Mouse (Mus musculus) lung, embryonic 16.5 days (tissue): ENCODE results near the gene Bace1. TPM values are rescaled to one million over a fixed set of nuclear protein-coding genes. Genes with fewer than 3 reads are reported as not detected.
A peak's percentile ranks its signal among the peaks of the same experiment; 100 is the strongest.
"Not testable (repeated sequence)": the region's sequence is repeated elsewhere in the genome, so short reads cannot be mapped to it uniquely, and the experiment has no call there.

Experiments
- ATAC-seq: fragments of 200-750 bp; cut with Nextera tagmentation; 2 replicates; pipeline ENCODE4 v1.8.0; 2017; ENCODE audit warnings: low read depth, mild to moderate bottlenecking, moderate library complexity
- H3K27ac ChIP-seq: fragments of 300-500 bp; sonication (generic); 2 replicates; pipeline ENCODE4 v1.5.1; 2014; ENCODE audit warnings: mild to moderate bottlenecking, control low read depth, low read length
- H3K27me3 ChIP-seq: fragments of 300-500 bp; sonication (generic); 2 replicates; pipeline ENCODE4 v1.6.1; 2014; ENCODE audit warnings: low read depth, low read length, mixed read lengths; ENCODE audit not compliant: control insufficient read depth, insufficient read depth
- H3K36me3 ChIP-seq: fragments of 300-500 bp; sonication (generic); 2 replicates; pipeline ENCODE4 v1.6.1; 2014; ENCODE audit warnings: low read length; ENCODE audit not compliant: control insufficient read depth, insufficient read depth
- H3K4me1 ChIP-seq: fragments of 300-500 bp; sonication (generic); replicated peaks from 2 replicates; pipeline ENCODE4 v1.6.1; 2014; ENCODE audit warnings: low read length, mixed read lengths; ENCODE audit not compliant: control insufficient read depth, insufficient read depth
- H3K4me2 ChIP-seq: fragments of 300-500 bp; sonication (generic); 2 replicates; pipeline ENCODE4 v1.6.1; 2014; ENCODE audit warnings: low read depth, low read length, control low read depth
- H3K4me3 ChIP-seq: fragments of 300-500 bp; sonication (generic); 2 replicates; pipeline ENCODE4 v1.5.1; 2014; ENCODE audit warnings: mild to moderate bottlenecking, low read length, control low read depth
- H3K9ac ChIP-seq: fragments of 300-500 bp; sonication (generic); 2 replicates; pipeline ENCODE4 v1.6.1; 2014; ENCODE audit warnings: low read length, control low read depth
- H3K9me3 ChIP-seq: fragments of 300-500 bp; sonication (generic); 2 replicates; pipeline ENCODE4 v1.6.1; 2016; ENCODE audit warnings: low read length; ENCODE audit not compliant: control insufficient read depth
- WGBS: fragments of 180-500 bp; shearing (Covaris S2); extraction: QIAGEN DNeasy Blood & Tissue Kit; methylation state at CpG from one replicate; pipeline ENCODE4 v1.1.7; 2014; 5-methylcytosine and 5-hydroxymethylcytosine counted together
- polyA plus RNA-seq: library from polyadenylated mRNA; unstranded; fragments of >200 nt; fragmentation: Nextera tagmentation; extraction: Ambion mirVana; gene quantifications from 2 replicates; pipeline ENCODE4 v1.2.1, GENCODE M21; 2015

Gene Bace1
- polyA plus RNA-seq, 1 experiment from 2014 or later, result 23.8 TPM

DNA sequence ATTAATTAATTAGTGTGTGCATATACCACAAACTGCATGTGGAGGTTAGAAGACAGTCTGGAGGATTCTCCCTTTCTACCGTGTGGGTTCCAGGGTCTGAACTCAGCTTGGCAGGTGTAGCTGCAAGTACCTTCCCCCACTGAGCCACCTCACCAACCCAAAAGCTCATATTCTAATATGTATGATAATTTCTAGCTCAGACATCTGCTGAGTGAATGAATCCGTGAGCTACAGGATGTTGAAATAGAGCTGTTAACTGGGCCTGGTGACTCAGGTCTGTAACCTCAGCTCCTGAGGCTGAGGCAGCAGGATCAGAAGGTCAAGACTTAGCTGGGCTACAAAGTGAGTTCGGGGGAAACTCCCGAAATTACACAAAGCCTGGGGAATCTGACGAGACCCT, 4.6 kb downstream of the Bace1 start:
- Histone ChIP-seq H3K4me1 (peaks cover 20% of the 10 kb centered on the region), H3K27ac (no peak overlapping the region), H3K4me2 (no peak overlapping the region), H3K36me3 (no peaks in the 10 kb centered on the region), H3K9ac (no peak overlapping the region), H3K27me3 (no peaks in the 10 kb centered on the region), H3K9me3 (no peaks in the 10 kb centered on the region), H3K4me3 (no peak overlapping the region)
- no peak for ATAC-seq
- 70% methylated on average over 5 of the region's 5 CpGs for WGBS

DNA sequence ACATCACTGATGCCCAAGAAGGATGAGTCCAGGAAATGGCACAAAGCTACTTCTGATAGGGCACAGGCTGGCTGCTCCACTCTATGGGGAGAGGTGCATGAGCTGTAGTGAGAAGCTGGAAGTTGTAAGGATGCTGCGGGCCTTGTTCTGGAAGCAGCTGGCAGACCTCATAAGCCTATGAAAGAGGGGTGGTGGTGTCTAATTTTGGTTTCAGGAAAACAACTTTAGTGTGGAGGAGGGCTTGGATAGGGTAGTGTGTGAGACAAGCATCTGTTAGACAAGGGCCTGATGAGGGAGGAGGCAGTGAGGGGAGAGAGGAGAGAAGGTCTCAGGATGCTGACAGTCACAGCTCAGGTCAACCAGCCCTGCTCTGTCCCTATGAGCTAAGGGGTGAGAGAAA, 5.4 kb downstream of the Bace1 start:
- no peaks in the 10 kb centered on the region for H3K36me3 ChIP-seq
- H3K27me3 ChIP-seq, result no peaks in the 10 kb centered on the region
- H3K4me2 ChIP-seq, result no peak overlapping the region
- 77% methylated on average over 1 of the region's 1 CpGs for WGBS
- no peak for ATAC-seq
- no peak overlapping the region for H3K27ac ChIP-seq
- peaks cover 24% of the 10 kb centered on the region for H3K4me1 ChIP-seq
- no peak overlapping the region for H3K4me3 ChIP-seq
- H3K9me3 ChIP-seq, result no peaks in the 10 kb centered on the region
- no peak overlapping the region for H3K9ac ChIP-seq

DNA sequence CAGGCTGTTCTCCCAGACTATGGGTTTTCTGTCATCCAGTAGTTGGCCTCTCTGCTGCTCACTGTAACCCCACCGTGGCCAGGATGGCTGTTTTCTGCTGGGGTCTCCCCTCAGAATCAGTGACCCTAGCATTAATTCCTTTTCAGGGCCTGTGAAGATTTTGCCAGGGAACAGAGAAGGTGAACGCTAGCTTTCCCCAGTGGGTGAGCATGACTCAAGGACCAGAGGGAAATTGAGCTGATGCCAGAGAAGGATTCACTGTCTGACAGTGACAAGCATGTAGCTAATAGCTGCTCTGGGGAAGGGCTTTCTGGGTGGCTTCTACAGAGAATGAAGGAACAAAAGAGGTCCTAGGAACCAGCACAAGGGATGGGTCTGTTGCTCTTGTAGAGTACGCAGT, 7.2 kb downstream of the Bace1 start:
- Histone ChIP-seq H3K4me1 (peaks cover 18% of the 10 kb centered on the region), H3K4me2 (no peak overlapping the region), H3K9me3 (no peaks in the 10 kb centered on the region), H3K27me3 (no peaks in the 10 kb centered on the region), H3K4me3 (no peak overlapping the region), H3K9ac (no peak overlapping the region), H3K36me3 (no peaks in the 10 kb centered on the region), H3K27ac (no peak overlapping the region)
- ATAC-seq, result no peak
- 90% methylated on average over 3 of the region's 3 CpGs for WGBS

DNA sequence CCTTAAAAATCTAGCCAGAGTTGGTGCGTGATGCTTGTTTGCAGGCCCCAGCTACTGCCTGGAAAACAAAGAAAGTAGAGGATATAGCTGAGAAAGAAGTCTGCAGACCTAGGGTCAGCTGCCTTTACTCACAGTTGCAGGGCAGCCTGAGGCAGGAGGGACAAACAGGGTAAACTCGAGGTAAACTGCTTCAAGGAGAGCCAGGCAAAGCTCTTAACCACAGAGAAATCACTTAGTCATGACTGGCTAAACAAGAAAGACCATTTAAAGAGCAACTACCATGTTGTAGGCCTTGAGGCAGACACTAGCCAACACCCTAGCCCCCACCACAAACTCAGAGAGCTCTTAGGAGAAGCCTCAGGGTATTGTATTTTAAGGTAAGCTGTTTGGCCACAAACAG, 7.8 kb downstream of the Bace1 start:
- not testable (repeated sequence) for ATAC-seq, H3K36me3 ChIP-seq

DNA sequence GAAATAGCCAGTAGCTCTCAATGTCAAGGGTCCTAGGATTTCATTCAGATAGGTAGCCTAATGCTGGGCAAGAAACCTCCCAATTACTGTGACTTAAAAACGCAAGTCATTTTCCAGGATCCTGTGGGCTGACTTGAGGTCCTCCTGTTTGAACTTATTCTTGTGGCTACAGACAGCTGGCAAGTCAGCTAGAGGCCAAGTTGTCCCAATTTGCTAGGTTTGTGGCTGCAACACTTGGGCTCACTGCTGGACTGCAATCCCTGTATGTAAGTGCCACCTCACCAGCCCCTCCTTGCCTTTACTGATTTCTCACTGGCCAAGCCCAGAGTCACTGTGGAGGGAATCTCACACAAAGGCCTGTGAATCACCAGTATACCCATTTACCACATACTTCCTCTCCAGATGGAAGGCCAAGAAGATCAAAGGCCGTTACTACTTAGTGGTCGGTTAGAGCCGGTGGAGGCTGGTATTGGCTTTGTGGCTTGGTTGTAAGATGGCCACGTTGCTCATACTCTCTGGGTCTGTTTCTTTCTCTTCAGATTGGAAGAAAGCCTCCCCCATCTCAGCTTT, 8.6 kb downstream of the Bace1 start:
- Histone ChIP-seq H3K9me3 (no peaks in the 10 kb centered on the region), H3K4me2 (no peak overlapping the region), H3K4me3 (no peak overlapping the region), H3K27me3 (no peaks in the 10 kb centered on the region), H3K9ac (no peak overlapping the region), H3K27ac (no peak overlapping the region), H3K36me3 (no peaks in the 10 kb centered on the region), H3K4me1 (peaks cover 13% of the 10 kb centered on the region)
- ATAC-seq, result no peak
- 76% methylated on average over 5 of the region's 5 CpGs for WGBS

More for the DNA sequence above, 7.8 kb downstream of the Bace1 start:
- peaks cover 15% of the 10 kb centered on the region for H3K4me1 ChIP-seq
- H3K9me3 ChIP-seq, H3K9ac ChIP-seq, H3K27me3 ChIP-seq, H3K4me2 ChIP-seq, H3K4me3 ChIP-seq, H3K27ac ChIP-seq: not testable (repeated sequence)
- 73% methylated on average over 2 of the region's 2 CpGs for WGBS

DNA sequence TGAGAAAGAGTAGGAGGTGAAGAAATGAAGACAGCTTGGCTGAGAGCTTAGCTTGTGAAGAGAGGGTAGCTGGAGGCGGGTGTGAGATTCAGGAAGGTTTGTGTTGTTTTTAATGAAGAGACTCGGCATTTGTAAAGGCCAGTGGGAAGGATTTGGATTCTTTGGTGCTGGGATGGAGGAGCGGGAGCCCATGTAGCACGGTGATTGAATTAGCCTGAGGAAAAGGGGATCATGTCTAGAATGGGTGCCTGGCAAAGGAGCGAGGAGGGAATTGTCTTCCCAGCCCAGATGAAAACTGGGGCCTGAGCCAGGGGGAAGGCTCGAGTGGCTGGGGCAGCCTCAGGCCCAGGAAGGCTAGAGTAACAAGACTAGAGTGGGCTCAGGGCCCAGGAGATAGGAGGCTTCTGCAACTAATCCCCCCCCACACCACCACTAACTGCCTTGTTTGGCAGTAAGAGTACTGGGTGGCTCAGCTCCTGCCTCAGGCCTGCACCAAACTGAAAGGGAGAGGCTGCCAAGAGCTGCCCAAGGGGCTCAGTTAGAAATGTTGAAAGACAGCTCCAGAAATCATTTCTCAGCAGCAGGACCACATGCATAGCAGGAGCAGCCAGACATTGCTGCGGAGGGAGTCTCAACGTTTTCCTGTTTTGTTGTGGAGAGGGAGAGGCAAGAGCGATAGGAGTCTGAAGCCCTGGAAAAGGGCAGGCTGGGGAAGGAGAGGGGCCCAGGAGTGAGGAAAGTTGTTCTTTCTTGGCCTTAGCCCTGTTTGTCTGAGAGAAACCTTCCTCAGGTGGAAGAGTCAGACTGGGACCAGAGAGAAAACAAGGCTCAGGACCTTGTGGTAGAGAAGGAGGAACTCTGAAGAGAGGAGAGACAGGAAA, 11.4 kb downstream of the Bace1 start:
- H3K27me3 ChIP-seq, result no peaks in the 10 kb centered on the region
- H3K9me3 ChIP-seq, result no peaks in the 10 kb centered on the region
- peak overlapping the region; percentile 85 for H3K27ac ChIP-seq
- 51% methylated on average over 9 of the region's 9 CpGs for WGBS
- H3K4me3 ChIP-seq, result no peak overlapping the region
- 0 out of 2 replicates have a peak, but pooled peaks cover 2% of the 10 kb centered on the region for H3K36me3 ChIP-seq
- peak; percentile 90 for ATAC-seq
- no peak overlapping the region for H3K4me2 ChIP-seq
- H3K9ac ChIP-seq, result peak overlapping the region; percentile 39
- peaks cover 13% of the 10 kb centered on the region for H3K4me1 ChIP-seq

DNA sequence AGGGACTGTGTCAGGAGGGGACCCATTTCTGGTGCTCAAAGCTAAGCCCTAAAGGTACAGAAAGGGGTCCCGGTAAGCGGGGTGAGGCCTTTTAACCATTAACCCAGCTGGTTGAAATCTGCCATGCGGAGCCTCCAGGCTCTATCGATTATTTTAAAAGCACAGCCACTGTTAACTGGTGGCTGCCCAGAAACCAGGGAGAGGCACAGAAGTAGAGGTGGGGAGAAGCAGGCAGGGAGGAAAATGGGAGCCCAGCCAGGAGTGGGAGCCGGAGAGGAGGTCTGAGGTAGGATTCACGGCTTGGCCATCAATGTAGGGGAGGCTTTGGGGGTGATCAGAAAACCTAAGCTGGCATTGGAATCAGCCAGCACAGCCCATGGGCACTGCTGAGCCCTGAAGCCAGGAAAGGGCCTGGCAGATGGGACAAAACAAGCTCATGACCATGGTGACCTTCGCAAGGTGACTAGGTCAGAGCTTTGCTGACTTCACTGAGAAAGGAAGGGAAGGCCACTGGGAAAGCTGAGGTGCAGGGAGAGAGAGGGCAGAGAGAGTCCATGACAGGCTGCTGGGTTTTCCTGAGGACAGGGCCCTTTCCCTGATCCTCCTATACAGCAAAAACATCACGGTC, 12.3 kb downstream of the Bace1 start:
- no peak overlapping the region for H3K4me2 ChIP-seq
- peaks cover 13% of the 10 kb centered on the region for H3K4me1 ChIP-seq
- H3K36me3 ChIP-seq, result 0 out of 2 replicates have a peak, but pooled peaks cover 2% of the 10 kb centered on the region
- no peak overlapping the region for H3K4me3 ChIP-seq
- no peak overlapping the region for H3K9ac ChIP-seq
- peak overlapping the region; percentile 85 for H3K27ac ChIP-seq
- no peaks in the 10 kb centered on the region for H3K9me3 ChIP-seq
- 65% methylated on average over 8 of the region's 8 CpGs for whole genome bisulfite sequencing
- H3K27me3 ChIP-seq, result no peaks in the 10 kb centered on the region
- no peak for ATAC-seq

DNA sequence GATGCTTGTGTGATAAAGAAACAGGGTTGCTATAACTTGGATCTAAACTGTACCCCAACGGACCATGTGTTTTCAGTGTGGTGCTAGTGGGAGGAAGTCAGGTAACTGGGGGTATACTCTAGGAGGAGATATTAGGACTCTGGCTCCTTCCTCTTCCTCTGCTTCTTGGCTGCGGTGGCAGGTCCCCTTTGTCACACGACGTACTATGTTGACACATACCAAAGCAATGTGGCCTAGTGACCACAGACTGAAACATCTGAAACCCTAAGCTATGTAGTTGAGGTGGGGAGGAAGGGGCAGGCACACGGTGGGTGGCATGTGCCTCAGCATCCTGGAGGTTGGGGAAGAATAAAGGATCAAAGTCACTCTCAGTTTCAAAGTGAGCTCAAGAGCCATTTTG, 12.9 kb downstream of the Bace1 start:
- 40% methylated on average over 5 of the region's 5 CpGs for WGBS
- Histone ChIP-seq H3K4me1 (peaks cover 13% of the 10 kb centered on the region), H3K4me3 (no peak overlapping the region), H3K27ac (no peak overlapping the region), H3K4me2 (no peak overlapping the region), H3K9me3 (no peaks in the 10 kb centered on the region), H3K36me3 (0 out of 2 replicates have a peak, but pooled peaks cover 2% of the 10 kb centered on the region), H3K9ac (no peak overlapping the region), H3K27me3 (no peaks in the 10 kb centered on the region)
- ATAC-seq, result no peak

DNA sequence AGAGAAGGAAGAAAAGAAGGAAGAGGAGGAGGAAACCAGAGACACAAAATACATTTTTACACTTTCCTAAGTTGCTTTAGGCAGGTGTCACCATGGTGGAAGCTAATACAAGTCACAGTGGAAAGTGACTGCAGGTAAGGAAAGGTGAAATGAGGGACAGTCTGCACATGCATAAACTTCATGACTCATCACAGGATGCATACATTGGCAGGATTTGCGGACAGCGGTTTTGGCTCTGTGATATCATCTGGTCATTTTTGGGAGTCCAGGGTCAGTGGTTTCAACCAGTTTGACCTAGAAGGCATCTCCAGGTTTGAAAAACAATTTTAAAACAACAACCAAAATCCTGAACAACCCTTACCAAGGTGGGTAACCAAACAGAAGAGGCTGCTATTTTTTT, 13.4 kb downstream of the Bace1 start:
- no peaks in the 10 kb centered on the region for H3K9me3 ChIP-seq
- H3K27ac ChIP-seq, result no peak overlapping the region
- WGBS, result 93% methylated on average over 2 of the region's 2 CpGs
- H3K27me3 ChIP-seq, result no peaks in the 10 kb centered on the region
- H3K4me1 ChIP-seq, result peaks cover 13% of the 10 kb centered on the region
- ATAC-seq, result no peak
- H3K4me3 ChIP-seq, result no peak overlapping the region
- no peak overlapping the region for H3K4me2 ChIP-seq
- H3K9ac ChIP-seq, result no peak overlapping the region
- H3K36me3 ChIP-seq, result 0 out of 2 replicates have a peak, but pooled peaks cover 2% of the 10 kb centered on the region
